ENCODE assay signal across 8 mouse cellular contexts in genomic region chr10:69787379-69787778, GRCm38 (mm10).
A peak's percentile ranks its signal among the peaks of the same experiment; 100 is the strongest.
DNase-seq lines count a peak whose midpoint lies in the region; ATAC-seq and TF ChIP-seq lines count a peak whose summit lies in the region.
"Had no signal": no experiment of that assay in that cellular context is flagged by ENCODE, and none has a peak within 500 bp of the region (broad histone marks: within the 10 kb centered on the region; RNA-seq: fewer than 3 reads in every experiment).

No protein-coding gene starts in this region.

- peak overlapping the region; percentile 22 for H3K4me3 ChIP-seq in liver, embryonic 11.5 days (ENCODE audit: low read depth, low read length)
- H3K4me3 ChIP-seq in liver, postnatal 0 days (ENCODE audit: low read depth, low read length), result no peak overlapping the region
- H3K4me3 ChIP-seq in intestine, postnatal 0 days (ENCODE audit: low read depth, low read length), result no peak overlapping the region
- peak overlapping the region; percentile 11; the same call in 1 of the 2 replicates for H3K4me3 ChIP-seq in stomach, embryonic 14.5 days (ENCODE audit: low read depth, low read length)

- H3K4me2 ChIP-seq in liver, embryonic 11.5 days, result peak overlapping the region; percentile 63; the same call in 1 of the 2 replicates
- no peak overlapping the region for H3K4me2 ChIP-seq in liver, postnatal 0 days (ENCODE audit: low read depth, low read length)
- H3K4me2 ChIP-seq in intestine, postnatal 0 days (replicated peaks; ENCODE audit: low read depth), result peak overlapping the region; percentile 35
- peak overlapping the region; percentile 42 for H3K4me2 ChIP-seq in stomach, embryonic 14.5 days (replicated peaks; ENCODE audit: low read depth, low read length)

- DNase-seq in liver, embryonic 11.5 days (ENCODE audit: low spot score), result no peak
- no peak for DNase-seq in liver, postnatal 0 days
- DNase-seq in heart, adult 9 months (ENCODE audit: low spot score in 2 of 2), result peak; percentile 6 to 7
- DNase-seq in layer of hippocampus, adult 18-20 months (ENCODE audit: low spot score in 2 of 2), result no peak
- DNase-seq: cerebellum, postnatal 14 days had no signal

- no peaks in the 10 kb centered on the region for H3K9me3 ChIP-seq in liver, embryonic 11.5 days (ENCODE audit: control insufficient read depth, low read length)
- no peaks in the 10 kb centered on the region for H3K9me3 ChIP-seq in liver, postnatal 0 days (ENCODE audit: low read length)
- no peaks in the 10 kb centered on the region for H3K9me3 ChIP-seq in intestine, postnatal 0 days (ENCODE audit: control insufficient read depth)
- H3K9me3 ChIP-seq in stomach, embryonic 14.5 days (ENCODE audit: control insufficient read depth, low read depth, low read length), result no peaks in the 10 kb centered on the region

- H3K4me1 ChIP-seq in liver, embryonic 11.5 days (replicated peaks; ENCODE audit: control insufficient read depth, insufficient read depth, low read length), result peaks cover 22% of the 10 kb centered on the region
- no peaks in the 10 kb centered on the region for H3K4me1 ChIP-seq in liver, postnatal 0 days (ENCODE audit: insufficient read depth)
- no peaks in the 10 kb centered on the region for H3K4me1 ChIP-seq in intestine, postnatal 0 days (replicated peaks; ENCODE audit: control insufficient read depth, insufficient read depth, low read length)
- H3K4me1 ChIP-seq in stomach, embryonic 14.5 days (ENCODE audit: control insufficient read depth, insufficient read depth, low read length), result peaks cover 18% of the 10 kb centered on the region

- ATAC-seq in liver, embryonic 11.5 days (replicated peaks; ENCODE audit: low FRiP score), result no peak
- no peak for ATAC-seq in liver, postnatal 0 days
- no peak for ATAC-seq in intestine, postnatal 0 days
- no peak for ATAC-seq in stomach, embryonic 14.5 days (ENCODE audit: insufficient number of reproducible peaks, insufficient read depth, low FRiP score, low read depth)
- ATAC-seq in monocyte, adult 5-6 weeks (replicated peaks; ENCODE audit: insufficient number of reproducible peaks, low FRiP score, low TSS enrichment, poor library complexity, severe bottlenecking), result no peak

- H3K27me3 ChIP-seq in liver, embryonic 11.5 days (replicated peaks; ENCODE audit: control insufficient read depth, insufficient read depth, low read length), result no peaks in the 10 kb centered on the region
- H3K27me3 ChIP-seq in liver, postnatal 0 days (ENCODE audit: insufficient read depth, low read length), result no peaks in the 10 kb centered on the region
- H3K27me3 ChIP-seq in intestine, postnatal 0 days (replicated peaks; ENCODE audit: control insufficient read depth, insufficient read depth, low read length), result no peaks in the 10 kb centered on the region
- no peaks in the 10 kb centered on the region for H3K27me3 ChIP-seq in stomach, embryonic 14.5 days (ENCODE audit: control insufficient read depth, insufficient read depth, low read length)

- no peak overlapping the region for H3K27ac ChIP-seq in liver, embryonic 11.5 days (ENCODE audit: low read depth, low read length)
- no peak overlapping the region for H3K27ac ChIP-seq in liver, postnatal 0 days (ENCODE audit: low read depth)
- no peak overlapping the region; the same call in 1 of the 2 replicates for H3K27ac ChIP-seq in intestine, postnatal 0 days (ENCODE audit: low read depth, low read length)
- no peak overlapping the region; the same call in 1 of the 2 replicates for H3K27ac ChIP-seq in stomach, embryonic 14.5 days (ENCODE audit: low read length)

- WGBS in liver, embryonic 11.5 days, result 51% methylated on average over 10 of the region's 10 CpGs
- WGBS in liver, postnatal 0 days (ENCODE audit: insufficient replicate concordance), result 71% methylated on average over 10 of the region's 10 CpGs
- 50% methylated on average over 10 of the region's 10 CpGs for WGBS in intestine, postnatal 0 days
- 25% methylated on average over 10 of the region's 10 CpGs for WGBS in stomach, embryonic 14.5 days

- H3K9ac ChIP-seq in liver, embryonic 11.5 days (ENCODE audit: low read depth, low read length), result peak overlapping the region; percentile 16; the same call in 1 of the 2 replicates
- no peak overlapping the region for H3K9ac ChIP-seq in liver, postnatal 0 days (replicated peaks)
- no peak overlapping the region for H3K9ac ChIP-seq in intestine, postnatal 0 days (ENCODE audit: low read depth, low read length)
- no peak overlapping the region for H3K9ac ChIP-seq in stomach, embryonic 14.5 days (replicated peaks; ENCODE audit: low read depth, low read length)

- TF ChIP-seq EP300 in liver, postnatal 0 days (IDR thresholded peaks at IDR 0.05; ENCODE audit: low read depth), result no peak

- TF ChIP-seq CTCF in liver, postnatal 0 days (IDR thresholded peaks at IDR 0.05; ENCODE audit: low read depth), result no peak
- no peak for TF ChIP-seq CTCF in intestine, postnatal 0 days (IDR thresholded peaks at IDR 0.05; ENCODE audit: low read depth)

- H3K36me3 ChIP-seq in liver, embryonic 11.5 days (ENCODE audit: control insufficient read depth, insufficient read depth, low read length), result no peaks in the 10 kb centered on the region
- no peaks in the 10 kb centered on the region for H3K36me3 ChIP-seq in liver, postnatal 0 days (replicated peaks; ENCODE audit: insufficient read depth, low read length)
- H3K36me3 ChIP-seq in intestine, postnatal 0 days (ENCODE audit: control insufficient read depth, insufficient read depth), result no peaks in the 10 kb centered on the region
- H3K36me3 ChIP-seq in stomach, embryonic 14.5 days (ENCODE audit: control insufficient read depth, insufficient read depth, low read length), result no peaks in the 10 kb centered on the region

Comparison
In these comparisons a context has a peak if more than half of its experiments do, and no peak if none do; other contexts are left out.
1. H3K4me3 ChIP-seq: peak in liver, embryonic 11.5 days (single experiment) and stomach, embryonic 14.5 days (single experiment); none in liver, postnatal 0 days (single experiment) and intestine, postnatal 0 days (single experiment).
2. DNase-seq: peak in heart, adult 9 months (2 of 2); none in liver, embryonic 11.5 days (single experiment), liver, postnatal 0 days (single experiment) and layer of hippocampus, adult 18-20 months (0 of 2).